ENCODE assay signal across 22 mouse cellular contexts in the genomic region with DNA sequence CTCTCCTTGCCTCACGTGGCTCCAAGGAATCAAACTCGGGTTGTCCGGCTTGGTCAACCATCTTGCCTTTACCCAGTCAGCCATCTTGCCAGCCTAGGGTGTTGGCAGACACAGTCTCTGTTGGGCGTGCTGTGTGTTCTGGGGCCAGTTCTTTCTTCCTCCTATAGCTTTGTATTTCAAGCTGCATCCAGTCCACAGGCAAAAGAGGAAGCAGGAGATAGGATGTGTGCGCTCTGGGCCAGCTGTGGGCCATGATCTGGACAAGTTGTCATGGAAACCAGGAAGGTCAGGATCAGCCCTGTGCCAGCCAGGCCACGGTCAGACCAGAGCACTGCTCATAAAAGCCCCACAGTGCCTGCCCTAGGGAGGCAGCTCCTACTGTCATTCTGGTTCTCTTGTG.
DNase-seq lines count a peak whose midpoint lies in the region; ATAC-seq lines count a peak whose summit lies in the region.
"Had no signal": no experiment of that assay in that cellular context is flagged by ENCODE, and none has a peak within 500 bp of the region (broad histone marks: within the 10 kb centered on the region; RNA-seq: fewer than 3 reads in every experiment).

No protein-coding gene starts in this region.

- H3K4me1 ChIP-seq in midbrain, embryonic 15.5 days = peaks cover 3% of the 10 kb centered on the region; the same call in 1 of the 2 replicates
- peaks cover 7% of the 10 kb centered on the region; the same call in 1 of the 2 replicates for H3K4me1 ChIP-seq in midbrain, embryonic 13.5 days (replicated peaks)
- H3K4me1 ChIP-seq: limb, embryonic 13.5 days had no signal

- H3K27ac ChIP-seq in midbrain, embryonic 15.5 days = no peak overlapping the region
- no peak overlapping the region for H3K27ac ChIP-seq in midbrain, embryonic 13.5 days
- H3K27ac ChIP-seq: forebrain, embryonic 13.5 days; limb, embryonic 13.5 days; liver, embryonic 13.5 days had no signal

- intact Hi-C loops in heart, postnatal 25 days (cut with DNase I) = no loop called here

- no peak overlapping the region for H3K4me2 ChIP-seq in midbrain, embryonic 15.5 days
- no peak overlapping the region for H3K4me2 ChIP-seq in midbrain, embryonic 13.5 days (replicated peaks)
- H3K4me2 ChIP-seq: forebrain, embryonic 13.5 days; heart, embryonic 11.5 days; limb, embryonic 13.5 days; liver, embryonic 13.5 days; lung, embryonic 14.5 days had no signal

- peak; percentile 17 for DNase-seq in adrenal gland, adult 2 months
- no peak for DNase-seq in adrenal gland, postnatal 14 days
- DNase-seq in heart, adult 9 months (ENCODE audit: low spot score in 2 of 2) = peak; percentile 2 to 23
- no peak for DNase-seq in heart, postnatal 25 days (ENCODE audit: low spot score)
- DNase-seq in yolk sac, embryonic 10.5 days (ENCODE audit: low spot score) = peak; percentile 16
- DNase-seq: cerebellum, adult 9-11 months; gastrocnemius, postnatal 14 days; heart, postnatal 10 days; kidney, adult 9 months; kidney, postnatal 4 days; liver, embryonic 13.5 days; lung, embryonic 14.5 days; retina, postnatal 1 day; thymus, adult 2 months had no signal

- H3K4me3 ChIP-seq in midbrain, embryonic 15.5 days = no peak overlapping the region
- H3K4me3 ChIP-seq in midbrain, embryonic 13.5 days (replicated peaks) = no peak overlapping the region
- H3K4me3 ChIP-seq: forebrain, embryonic 13.5 days; limb, embryonic 13.5 days; liver, embryonic 13.5 days had no signal

- ATAC-seq in midbrain, embryonic 15.5 days (replicated peaks) = peak; percentile 46; the same call in 1 of the 2 replicates
- no peak for ATAC-seq in midbrain, embryonic 13.5 days
- ATAC-seq in erythroblast, adult 5-6 weeks (replicated peaks; ENCODE audit: low FRiP score, poor library complexity, severe bottlenecking) = no peak
- ATAC-seq: activated CD4-positive, CD25-positive, alpha-beta regulatory T cell, adult 4 months; CD4-positive, CD25-positive, alpha-beta regulatory T cell, adult 4 months; forebrain, embryonic 13.5 days had no signal

- 84% methylated on average over 6 of the region's 6 CpGs for WGBS in midbrain, embryonic 15.5 days
- 83% methylated on average over 6 of the region's 6 CpGs for WGBS in midbrain, embryonic 13.5 days

- no peak overlapping the region for H3K9ac ChIP-seq in midbrain, embryonic 15.5 days
- no peak overlapping the region for H3K9ac ChIP-seq in midbrain, embryonic 13.5 days (replicated peaks)
- H3K9ac ChIP-seq: forebrain, embryonic 13.5 days; limb, embryonic 13.5 days; liver, embryonic 13.5 days; lung, embryonic 14.5 days had no signal

- no peaks in the 10 kb centered on the region for H3K27me3 ChIP-seq in midbrain, embryonic 15.5 days (replicated peaks)
- no peaks in the 10 kb centered on the region; the same call in 1 of the 2 replicates for H3K27me3 ChIP-seq in midbrain, embryonic 13.5 days
- H3K27me3 ChIP-seq: forebrain, embryonic 13.5 days; limb, embryonic 13.5 days had no signal

- H3K36me3 ChIP-seq in midbrain, embryonic 15.5 days (replicated peaks) = no peaks in the 10 kb centered on the region
- no peaks in the 10 kb centered on the region for H3K36me3 ChIP-seq in midbrain, embryonic 13.5 days
- H3K36me3 ChIP-seq: limb, embryonic 13.5 days; liver, embryonic 13.5 days had no signal

- H3K9me3 ChIP-seq in midbrain, embryonic 15.5 days = no peaks in the 10 kb centered on the region
- H3K9me3 ChIP-seq in midbrain, embryonic 13.5 days = no peaks in the 10 kb centered on the region
- H3K9me3 ChIP-seq: forebrain, embryonic 13.5 days; limb, embryonic 13.5 days; liver, embryonic 13.5 days had no signal

Comparison
In these comparisons a context has a peak if more than half of its experiments do, and no peak if none do; other contexts are left out.
1. DNase-seq: peak in adrenal gland, adult 2 months (single experiment), heart, adult 9 months (2 of 2) and yolk sac, embryonic 10.5 days (single experiment); none in adrenal gland, postnatal 14 days (single experiment) and heart, postnatal 25 days (single experiment).